Mouse (Mus musculus): ENCODE results near the gene Ubash3a. TPM values are rescaled to one million over a fixed set of nuclear protein-coding genes. Genes with fewer than 3 reads are reported as not detected.

The Ubash3a gene
- polyA plus RNA-seq, 1 experiment from 2014 or later = 0.11 TPM

DNA sequence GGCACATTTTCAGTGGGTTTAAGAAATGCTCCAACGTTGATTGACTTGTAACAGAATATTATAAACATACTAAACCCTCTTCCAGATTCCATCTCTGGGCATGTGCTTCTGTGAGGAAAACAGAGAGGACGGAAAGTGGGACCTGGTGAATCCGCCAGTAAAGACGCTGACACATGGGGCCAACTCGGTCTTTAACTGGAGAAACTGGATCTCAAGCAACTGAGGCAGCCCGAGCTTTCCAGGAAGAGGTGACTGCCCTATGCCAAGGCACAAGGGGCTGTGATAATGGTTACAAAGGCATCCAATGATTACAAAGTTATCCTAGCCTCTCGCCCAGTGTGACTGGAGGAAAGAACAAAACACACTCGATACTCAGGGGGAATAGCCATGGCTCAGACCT is 33.5 kb downstream of the Ubash3a start:
- no peak overlapping the region for H3K9ac ChIP-seq (replicated peaks; ENCODE audit: low read length)
- DNase-seq (ENCODE audit: low spot score) = no peak
- H3K27ac ChIP-seq (replicated peaks; ENCODE audit: low read depth, low read length) = no peak overlapping the region
- no peak overlapping the region for H3K4me3 ChIP-seq (ENCODE audit: low read depth, low read length)
- no peaks in the 10 kb centered on the region for H3K36me3 ChIP-seq (replicated peaks; ENCODE audit: control insufficient read depth, insufficient read depth, low read depth, low read length)
- H3K4me1 ChIP-seq (ENCODE audit: control insufficient read depth, insufficient read depth, low read length) = no peaks in the 10 kb centered on the region
- H3K4me2 ChIP-seq (ENCODE audit: low read depth, low read length) = no peak overlapping the region
- H3K27me3 ChIP-seq (ENCODE audit: control insufficient read depth, insufficient read depth, low read length) = no peaks in the 10 kb centered on the region
- no peak for ATAC-seq (replicated peaks; ENCODE audit: insufficient number of reproducible peaks, low FRiP score, low TSS enrichment, low read depth)
- WGBS = 87% methylated on average over 8 of the region's 8 CpGs
- H3K9me3 ChIP-seq (replicated peaks; ENCODE audit: control insufficient read depth, low read length) = no peaks in the 10 kb centered on the region

DNA sequence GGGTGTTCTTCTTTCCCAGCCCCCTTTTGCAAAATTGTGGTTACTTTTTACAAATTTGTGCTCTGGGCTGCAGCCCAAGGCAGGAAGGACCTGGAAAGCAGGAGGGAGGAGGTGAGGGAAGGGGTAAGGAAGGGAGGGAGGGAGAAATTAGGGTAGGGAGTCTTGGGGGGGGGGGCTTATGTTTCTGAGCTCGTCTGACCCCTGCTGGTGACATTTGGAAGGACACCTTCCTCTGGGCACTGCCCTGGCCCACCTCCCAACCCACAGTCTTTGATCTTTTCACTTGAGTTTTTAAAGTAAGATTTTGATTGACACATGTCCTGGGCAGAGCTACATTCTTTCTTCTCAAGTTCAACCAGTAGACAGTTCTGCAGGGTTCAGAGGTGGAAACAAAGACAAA is 35.1 kb downstream of the Ubash3a start:
- no peak overlapping the region for H3K4me3 ChIP-seq (ENCODE audit: low read depth, low read length)
- H3K36me3 ChIP-seq (replicated peaks; ENCODE audit: control insufficient read depth, insufficient read depth, low read depth, low read length) = no peaks in the 10 kb centered on the region
- H3K9ac ChIP-seq (replicated peaks; ENCODE audit: low read length) = no peak overlapping the region
- H3K4me2 ChIP-seq (ENCODE audit: low read depth, low read length) = no peak overlapping the region
- WGBS = 7% methylated on average over 1 of the region's 1 CpGs
- no peaks in the 10 kb centered on the region for H3K9me3 ChIP-seq (replicated peaks; ENCODE audit: control insufficient read depth, low read length)
- no peaks in the 10 kb centered on the region for H3K4me1 ChIP-seq (ENCODE audit: control insufficient read depth, insufficient read depth, low read length)
- H3K27ac ChIP-seq (replicated peaks; ENCODE audit: low read depth, low read length) = no peak overlapping the region
- no peaks in the 10 kb centered on the region for H3K27me3 ChIP-seq (ENCODE audit: control insufficient read depth, insufficient read depth, low read length)
- ATAC-seq (replicated peaks; ENCODE audit: insufficient number of reproducible peaks, low FRiP score, low TSS enrichment, low read depth) (no peak), DNase-seq (ENCODE audit: low spot score) (peak; percentile 22)

DNA sequence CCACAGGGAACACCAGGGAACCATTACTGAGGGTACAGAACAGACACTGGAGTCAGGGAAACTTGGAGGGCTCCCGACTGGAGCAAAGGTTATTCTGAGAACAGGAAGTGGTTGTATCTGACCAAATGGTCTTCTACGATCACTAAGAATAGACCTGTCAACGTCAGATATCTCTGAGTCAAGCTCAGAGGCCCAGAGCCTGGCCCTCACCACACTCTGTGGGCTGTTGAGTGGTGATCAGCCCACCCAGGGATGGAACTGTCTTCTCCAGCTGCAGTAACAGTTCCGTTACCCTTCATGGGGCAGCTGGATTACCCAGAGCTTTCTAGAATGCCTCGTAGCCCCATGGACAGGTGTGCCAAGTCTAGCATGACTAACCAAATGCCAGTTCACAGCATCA is 37.6 kb downstream of the Ubash3a start:
- no peak for ATAC-seq (replicated peaks; ENCODE audit: insufficient number of reproducible peaks, low FRiP score, low TSS enrichment, low read depth)
- Histone ChIP-seq H3K9ac (replicated peaks; ENCODE audit: low read length) (no peak overlapping the region), H3K36me3 (replicated peaks; ENCODE audit: control insufficient read depth, insufficient read depth, low read depth, low read length) (no peaks in the 10 kb centered on the region), H3K4me3 (ENCODE audit: low read depth, low read length) (no peak overlapping the region), H3K4me2 (ENCODE audit: low read depth, low read length) (no peak overlapping the region), H3K27ac (replicated peaks; ENCODE audit: low read depth, low read length) (no peak overlapping the region), H3K4me1 (ENCODE audit: control insufficient read depth, insufficient read depth, low read length) (no peaks in the 10 kb centered on the region), H3K9me3 (replicated peaks; ENCODE audit: control insufficient read depth, low read length) (no peaks in the 10 kb centered on the region), H3K27me3 (ENCODE audit: control insufficient read depth, insufficient read depth, low read length) (no peaks in the 10 kb centered on the region)
- 79% methylated on average over 5 of the region's 5 CpGs for WGBS
- DNase-seq (ENCODE audit: low spot score) = no peak

GRCm38 (mm10) chr17:31247144-31247543 is 39.5 kb downstream of the Ubash3a start:
- H3K4me2 ChIP-seq (ENCODE audit: low read depth, low read length) = no peak overlapping the region
- no peaks in the 10 kb centered on the region for H3K36me3 ChIP-seq (replicated peaks; ENCODE audit: control insufficient read depth, insufficient read depth, low read depth, low read length)
- no peak overlapping the region for H3K4me3 ChIP-seq (ENCODE audit: low read depth, low read length)
- H3K27ac ChIP-seq (replicated peaks; ENCODE audit: low read depth, low read length) = no peak overlapping the region
- ATAC-seq (replicated peaks; ENCODE audit: insufficient number of reproducible peaks, low FRiP score, low TSS enrichment, low read depth) (no peak), DNase-seq (ENCODE audit: low spot score) (no peak)
- H3K9me3 ChIP-seq (replicated peaks; ENCODE audit: control insufficient read depth, low read length) = no peaks in the 10 kb centered on the region
- no peaks in the 10 kb centered on the region for H3K27me3 ChIP-seq (ENCODE audit: control insufficient read depth, insufficient read depth, low read length)
- H3K9ac ChIP-seq (replicated peaks; ENCODE audit: low read length) = no peak overlapping the region
- 43% methylated on average over 5 of the region's 5 CpGs for WGBS
- H3K4me1 ChIP-seq (ENCODE audit: control insufficient read depth, insufficient read depth, low read length) = no peaks in the 10 kb centered on the region

- no peaks in the 10 kb centered on the region for H3K36me3 ChIP-seq (replicated peaks; ENCODE audit: control insufficient read depth, insufficient read depth, low read depth, low read length)
- no peak overlapping the region for H3K9ac ChIP-seq (replicated peaks; ENCODE audit: low read length)
- no peak overlapping the region for H3K4me2 ChIP-seq (ENCODE audit: low read depth, low read length)
- no peak overlapping the region for H3K27ac ChIP-seq (replicated peaks; ENCODE audit: low read depth, low read length)
- no peaks in the 10 kb centered on the region for H3K4me1 ChIP-seq (ENCODE audit: control insufficient read depth, insufficient read depth, low read length)
- WGBS = 60% methylated on average over 5 of the region's 5 CpGs
- no peak for DNase-seq (ENCODE audit: low spot score)
- H3K27me3 ChIP-seq (ENCODE audit: control insufficient read depth, insufficient read depth, low read length) = no peaks in the 10 kb centered on the region
- no peaks in the 10 kb centered on the region for H3K9me3 ChIP-seq (replicated peaks; ENCODE audit: control insufficient read depth, low read length)
- H3K4me3 ChIP-seq (ENCODE audit: low read depth, low read length) = no peak overlapping the region
- no peak for ATAC-seq (replicated peaks; ENCODE audit: insufficient number of reproducible peaks, low FRiP score, low TSS enrichment, low read depth)
Measured at GRCm38 (mm10) chr17:31253951-31254350, 46.3 kb downstream of the Ubash3a start.

GRCm38 (mm10) chr17:31254463-31254931 is 46.8 kb downstream of the Ubash3a start:
- Histone ChIP-seq H3K4me1 (ENCODE audit: control insufficient read depth, insufficient read depth, low read length) (no peaks in the 10 kb centered on the region), H3K36me3 (replicated peaks; ENCODE audit: control insufficient read depth, insufficient read depth, low read depth, low read length) (no peaks in the 10 kb centered on the region), H3K9me3 (replicated peaks; ENCODE audit: control insufficient read depth, low read length) (no peaks in the 10 kb centered on the region), H3K27me3 (ENCODE audit: control insufficient read depth, insufficient read depth, low read length) (no peaks in the 10 kb centered on the region), H3K27ac (replicated peaks; ENCODE audit: low read depth, low read length) (no peak overlapping the region), H3K4me2 (ENCODE audit: low read depth, low read length) (no peak overlapping the region), H3K4me3 (ENCODE audit: low read depth, low read length) (no peak overlapping the region), H3K9ac (replicated peaks; ENCODE audit: low read length) (no peak overlapping the region)
- DNase-seq (ENCODE audit: low spot score) (peak; percentile 84), ATAC-seq (replicated peaks; ENCODE audit: insufficient number of reproducible peaks, low FRiP score, low TSS enrichment, low read depth) (peak; percentile 83; the same call in 1 of the 2 replicates)
- 12% methylated on average over 9 of the region's 9 CpGs for WGBS

DNA sequence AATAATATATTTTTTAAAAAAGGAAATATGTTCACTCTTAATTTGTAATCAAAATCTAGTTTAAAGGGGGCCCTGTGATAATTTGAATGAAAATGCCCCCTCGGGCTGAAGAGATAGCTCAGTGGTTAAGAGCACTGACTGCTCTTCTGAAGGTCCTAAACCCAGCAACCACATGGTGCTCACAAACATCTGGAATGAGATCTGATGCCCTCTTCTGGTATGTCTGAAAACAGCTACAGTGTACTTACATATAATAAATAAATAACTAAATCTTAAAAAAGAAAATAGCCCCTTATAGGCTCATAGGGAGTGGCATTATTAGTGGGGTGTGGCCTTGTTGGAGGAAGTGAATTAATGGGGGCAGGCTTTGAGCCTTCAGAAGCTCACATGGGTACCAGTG is 49.5 kb downstream of the Ubash3a start:
- H3K27ac ChIP-seq (replicated peaks; ENCODE audit: low read depth, low read length) = no peak overlapping the region

DNA sequence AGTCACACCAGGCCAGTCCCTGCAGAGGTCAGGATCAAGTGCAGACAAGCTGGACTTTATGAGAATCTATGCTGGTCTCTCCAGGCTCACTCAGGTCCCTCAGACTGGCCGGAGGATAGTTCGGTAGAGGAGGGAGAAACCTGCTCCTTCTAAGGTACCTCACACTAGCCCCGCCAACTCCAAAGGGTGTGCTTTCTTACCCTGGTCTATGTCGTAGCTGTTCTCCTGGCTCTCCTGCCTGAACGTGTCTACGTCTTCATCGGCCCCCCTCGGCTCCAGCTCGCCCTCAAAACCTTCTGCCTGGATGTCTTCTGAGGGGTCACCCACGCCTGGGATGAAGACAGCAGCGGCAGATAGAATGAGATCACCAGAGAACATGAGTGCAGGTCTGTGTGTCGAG is 50.2 kb downstream of the Ubash3a start:
- Histone ChIP-seq H3K4me3 (ENCODE audit: low read depth, low read length) (no peak overlapping the region), H3K4me2 (ENCODE audit: low read depth, low read length) (no peak overlapping the region), H3K9me3 (replicated peaks; ENCODE audit: control insufficient read depth, low read length) (no peaks in the 10 kb centered on the region), H3K27me3 (ENCODE audit: control insufficient read depth, insufficient read depth, low read length) (no peaks in the 10 kb centered on the region), H3K36me3 (replicated peaks; ENCODE audit: control insufficient read depth, insufficient read depth, low read depth, low read length) (no peaks in the 10 kb centered on the region), H3K27ac (replicated peaks; ENCODE audit: low read depth, low read length) (no peak overlapping the region), H3K9ac (replicated peaks; ENCODE audit: low read length) (no peak overlapping the region), H3K4me1 (ENCODE audit: control insufficient read depth, insufficient read depth, low read length) (no peaks in the 10 kb centered on the region)
- no peak for ATAC-seq (replicated peaks; ENCODE audit: insufficient number of reproducible peaks, low FRiP score, low TSS enrichment, low read depth)
- no peak for DNase-seq (ENCODE audit: low spot score)
- 93% methylated on average over 12 of the region's 12 CpGs for WGBS

More for the DNA sequence above, 49.5 kb downstream of the Ubash3a start:
- no peaks in the 10 kb centered on the region for H3K9me3 ChIP-seq (replicated peaks; ENCODE audit: control insufficient read depth, low read length)
- no peaks in the 10 kb centered on the region for H3K36me3 ChIP-seq (replicated peaks; ENCODE audit: control insufficient read depth, insufficient read depth, low read depth, low read length)
- WGBS = 79% methylated on average over 1 of the region's 1 CpGs
- no peak overlapping the region for H3K4me2 ChIP-seq (ENCODE audit: low read depth, low read length)
- no peaks in the 10 kb centered on the region for H3K27me3 ChIP-seq (ENCODE audit: control insufficient read depth, insufficient read depth, low read length)
- ATAC-seq (replicated peaks; ENCODE audit: insufficient number of reproducible peaks, low FRiP score, low TSS enrichment, low read depth) (no peak), DNase-seq (ENCODE audit: low spot score) (no peak)
- H3K4me3 ChIP-seq (ENCODE audit: low read depth, low read length) = no peak overlapping the region
- no peaks in the 10 kb centered on the region for H3K4me1 ChIP-seq (ENCODE audit: control insufficient read depth, insufficient read depth, low read length)
- H3K9ac ChIP-seq (replicated peaks; ENCODE audit: low read length) = no peak overlapping the region

Measured in embryonic facial prominence, embryonic 11.5 days (tissue).